Mouse (Mus musculus) neural tube, embryonic 15.5 days (tissue): ENCODE results near the gene Stag1. TPM values are rescaled to one million over a fixed set of nuclear protein-coding genes. Genes with fewer than 3 reads are reported as not detected.

ENCODE experiments used
- ATAC-seq: fragments of 200-750 bp; cut with Nextera tagmentation; 2 replicates; pipeline ENCODE4 v1.8.0; 2017; ENCODE audit warnings: mild to moderate bottlenecking, moderate TSS enrichment, moderate library complexity; ENCODE audit not compliant: low FRiP score
- H3K27ac ChIP-seq: fragments of 300-500 bp; sonication (generic); replicated peaks from 2 replicates; pipeline ENCODE4 v1.5.1; 2015; ENCODE audit warnings: mild to moderate bottlenecking, inconsistent platforms
- H3K27me3 ChIP-seq: fragments of 300-500 bp; sonication (generic); replicated peaks from 2 replicates; pipeline ENCODE4 v1.6.1; 2015; ENCODE audit warnings: inconsistent platforms
- H3K36me3 ChIP-seq: fragments of 300-500 bp; sonication (generic); 2 replicates; pipeline ENCODE4 v1.6.1; 2015; ENCODE audit warnings: inconsistent platforms
- H3K4me1 ChIP-seq: fragments of 300-500 bp; sonication (generic); 2 replicates; pipeline ENCODE4 v1.6.1; 2015; ENCODE audit warnings: inconsistent platforms
- H3K4me2 ChIP-seq: fragments of 300-500 bp; sonication (generic); 2 replicates; pipeline ENCODE4 v1.6.1; 2015; ENCODE audit warnings: inconsistent platforms, mild to moderate bottlenecking, moderate library complexity
- H3K4me3 ChIP-seq: fragments of 300-500 bp; sonication (generic); replicated peaks from 2 replicates; pipeline ENCODE4 v1.5.1; 2015; ENCODE audit warnings: mild to moderate bottlenecking, inconsistent platforms
- H3K9ac ChIP-seq: fragments of 300-500 bp; sonication (generic); replicated peaks from 2 replicates; pipeline ENCODE4 v1.6.1; 2015; ENCODE audit warnings: mild to moderate bottlenecking, inconsistent platforms
- H3K9me3 ChIP-seq: fragments of 300-500 bp; sonication (generic); replicated peaks from 2 replicates; pipeline ENCODE4 v1.6.1; 2016; ENCODE audit warnings: inconsistent platforms
- WGBS: fragments of 180-500 bp; shearing (Covaris S2); methylation state at CpG from one replicate; pipeline ENCODE4 v1.1.7; 2015; ENCODE audit warnings: mixed read lengths; 5-methylcytosine and 5-hydroxymethylcytosine counted together
- polyA plus RNA-seq: library from polyadenylated mRNA; unstranded; fragments of >200 nt; fragmentation: Nextera tagmentation; extraction: Ambion mirVana; gene quantifications from 2 replicates; pipeline ENCODE4 v1.2.1, GENCODE M21; 2015

Stag1 gene
- polyA plus RNA-seq, 1 experiment from 2014 or later: 26.4 TPM

DNA sequence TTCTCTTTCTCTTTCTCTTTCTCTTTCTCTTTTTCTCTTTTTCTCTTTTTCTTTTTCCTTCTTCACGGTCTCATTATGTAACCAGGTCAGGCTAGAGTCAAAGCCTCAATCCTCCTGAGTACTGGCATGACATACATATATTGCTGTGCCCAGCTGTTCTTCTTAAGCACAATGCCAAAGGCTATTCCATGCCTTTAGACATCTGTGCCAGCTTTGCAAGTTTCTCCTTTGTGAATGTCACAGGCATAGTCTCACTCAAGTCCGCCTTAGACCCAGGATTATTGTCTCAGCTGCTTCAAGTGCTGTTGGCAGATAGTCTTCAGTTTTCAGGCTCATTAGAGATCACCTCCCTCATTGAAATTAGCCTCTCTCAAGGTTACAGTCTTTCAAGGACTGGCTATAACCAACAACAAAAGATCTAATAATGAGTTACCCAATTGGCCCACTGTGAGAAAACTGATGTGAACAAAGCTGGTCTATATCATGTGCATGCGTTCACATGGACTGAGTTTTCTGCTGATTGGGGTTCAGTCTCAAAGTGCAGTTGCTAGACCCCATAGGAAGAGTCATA is 16.0 kb downstream of the Stag1 start:
- no peaks in the 10 kb centered on the region for H3K36me3 ChIP-seq
- H3K9ac ChIP-seq: no peak overlapping the region
- H3K27me3 ChIP-seq: no peaks in the 10 kb centered on the region
- H3K4me2 ChIP-seq: no peak overlapping the region
- WGBS: 62% methylated on average over 3 of the region's 3 CpGs
- H3K4me1 ChIP-seq: no peaks in the 10 kb centered on the region
- no peak for ATAC-seq
- H3K27ac ChIP-seq: no peak overlapping the region
- H3K9me3 ChIP-seq: no peaks in the 10 kb centered on the region
- H3K4me3 ChIP-seq: no peak overlapping the region

GRCm38 (mm10) chr9:100616947-100617346 is 19.3 kb downstream of the Stag1 start:
- H3K27me3 ChIP-seq: no peaks in the 10 kb centered on the region
- no peak overlapping the region for H3K27ac ChIP-seq
- H3K9ac ChIP-seq: no peak overlapping the region
- no peaks in the 10 kb centered on the region for H3K36me3 ChIP-seq
- WGBS: 42% methylated on average over 11 of the region's 11 CpGs
- no peaks in the 10 kb centered on the region for H3K4me1 ChIP-seq
- H3K4me2 ChIP-seq: no peak overlapping the region
- H3K9me3 ChIP-seq: no peaks in the 10 kb centered on the region
- no peak for ATAC-seq
- no peak overlapping the region for H3K4me3 ChIP-seq

DNA sequence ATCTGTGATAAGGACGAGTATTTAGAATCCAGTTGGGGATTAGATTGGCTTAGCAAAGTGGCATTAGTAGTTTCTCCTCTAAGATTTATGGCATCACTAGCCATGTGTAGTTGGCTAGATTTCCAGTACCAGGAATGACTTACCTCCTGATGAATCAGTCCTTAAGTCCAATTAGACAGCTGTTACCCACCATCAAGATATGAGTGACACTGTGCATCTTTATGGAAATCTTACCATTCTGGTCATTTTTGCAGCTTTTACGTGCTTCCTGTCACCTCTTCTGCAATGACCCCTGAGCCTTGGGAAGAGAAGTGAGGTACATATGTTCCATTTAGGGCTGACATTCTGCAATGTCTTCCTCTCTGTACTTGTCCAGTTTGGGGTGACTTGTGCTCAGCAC is 28.7 kb downstream of the Stag1 start:
- Histone ChIP-seq H3K36me3 (no peaks in the 10 kb centered on the region), H3K4me3 (no peak overlapping the region), H3K9me3 (no peaks in the 10 kb centered on the region), H3K4me2 (no peak overlapping the region), H3K27ac (no peak overlapping the region), H3K27me3 (no peaks in the 10 kb centered on the region), H3K9ac (no peak overlapping the region), H3K4me1 (no peaks in the 10 kb centered on the region)
- 87% methylated on average over 2 of the region's 2 CpGs for WGBS
- no peak for ATAC-seq

DNA sequence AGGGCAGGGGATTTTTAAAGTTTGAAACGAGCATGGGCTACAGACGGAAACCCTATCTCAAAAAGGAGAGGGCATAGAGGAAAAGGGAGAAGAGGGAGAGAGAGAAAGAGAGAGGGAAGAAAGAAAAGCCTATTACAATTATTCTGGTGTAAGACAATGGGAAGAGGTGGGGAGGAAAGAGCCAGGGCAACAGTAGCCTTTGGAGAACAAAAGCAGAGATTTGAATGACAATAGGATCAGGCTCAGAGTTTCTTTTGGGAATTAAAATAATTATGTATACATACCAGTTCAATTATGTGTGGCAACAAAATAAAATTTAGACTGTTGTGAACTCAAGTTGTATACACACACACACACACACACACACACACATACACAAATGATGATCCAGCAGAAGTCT is 43.2 kb downstream of the Stag1 start:
- H3K9ac ChIP-seq: no peak overlapping the region
- no peaks in the 10 kb centered on the region for H3K36me3 ChIP-seq
- H3K27me3 ChIP-seq: no peaks in the 10 kb centered on the region
- no peak overlapping the region for H3K4me2 ChIP-seq
- H3K9me3 ChIP-seq: no peaks in the 10 kb centered on the region
- no peak overlapping the region; the same call in 1 of the 2 replicates for H3K27ac ChIP-seq
- H3K4me3 ChIP-seq: no peak overlapping the region
- 56% methylated on average over 2 of the region's 2 CpGs for WGBS
- ATAC-seq: no peak
- H3K4me1 ChIP-seq: peaks cover 27% of the 10 kb centered on the region

GRCm38 (mm10) chr9:100641391-100642085 is 43.9 kb downstream of the Stag1 start:
- Histone ChIP-seq H3K9ac (peak overlapping the region; percentile 60), H3K4me1 (peaks cover 27% of the 10 kb centered on the region), H3K4me3 (peak overlapping the region; percentile 73), H3K36me3 (no peaks in the 10 kb centered on the region), H3K9me3 (no peaks in the 10 kb centered on the region), H3K27ac (peak overlapping the region; percentile 99), H3K27me3 (no peaks in the 10 kb centered on the region), H3K4me2 (peak overlapping the region; percentile 68)
- 43% methylated on average over 6 of the region's 6 CpGs for WGBS
- ATAC-seq: no peak

- Histone ChIP-seq H3K9ac (peak overlapping the region; percentile 60), H3K27ac (peak overlapping the region; percentile 99), H3K4me1 (peaks cover 27% of the 10 kb centered on the region), H3K4me3 (peak overlapping the region; percentile 73), H3K4me2 (peak overlapping the region; percentile 68), H3K9me3 (no peaks in the 10 kb centered on the region), H3K27me3 (no peaks in the 10 kb centered on the region), H3K36me3 (no peaks in the 10 kb centered on the region)
- ATAC-seq: no peak
- WGBS: under 1% methylated on average over 16 of the region's 16 CpGs
Observed at GRCm38 (mm10) chr9:100642186-100642839, 44.7 kb downstream of the Stag1 start.

DNA sequence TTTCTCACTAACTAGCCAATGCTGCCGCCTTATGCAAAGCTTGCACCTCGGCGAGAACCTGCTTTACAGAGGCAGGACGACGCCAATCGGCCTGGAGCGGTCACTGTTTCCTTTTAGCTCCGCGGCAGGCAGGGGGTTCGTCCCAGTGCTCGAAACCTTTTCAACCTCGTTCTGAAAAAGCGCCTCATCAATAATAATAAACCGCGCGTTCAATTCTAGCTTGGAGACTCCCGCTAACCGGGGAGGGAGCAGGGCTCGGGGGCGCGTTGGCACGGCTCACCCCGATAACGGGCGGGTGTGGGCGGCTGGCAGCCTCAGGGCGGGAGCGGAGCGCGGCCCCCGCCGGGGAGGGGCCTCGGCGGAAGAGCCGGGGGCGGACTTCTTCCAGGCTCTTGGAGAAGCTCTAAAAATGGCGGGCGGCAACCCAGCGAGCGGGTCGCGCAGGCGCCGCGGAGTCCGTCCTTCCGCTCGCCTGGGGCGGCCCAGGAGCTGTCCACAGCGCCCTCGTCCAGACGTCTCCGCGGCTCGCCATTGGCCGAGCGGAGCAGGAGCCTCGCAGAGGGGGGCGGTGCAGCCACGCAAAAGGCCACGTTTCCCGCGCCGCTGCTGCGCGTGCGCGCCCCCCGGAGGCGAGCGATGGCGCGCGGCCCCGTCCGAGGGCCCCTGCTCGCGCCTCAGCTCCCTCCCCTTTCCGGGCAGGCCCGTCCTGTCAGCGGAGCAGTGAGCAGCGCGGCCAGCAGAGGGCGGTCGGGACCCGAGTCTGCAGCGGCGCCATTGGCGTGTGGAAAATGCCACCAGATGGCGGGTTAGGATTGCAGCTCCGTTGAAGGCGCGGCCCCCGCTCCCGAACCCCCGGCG is 45.5 kb downstream of the Stag1 start:
- peak overlapping the region; percentile 73 for H3K4me3 ChIP-seq
- H3K27me3 ChIP-seq: no peaks in the 10 kb centered on the region
- H3K36me3 ChIP-seq: no peaks in the 10 kb centered on the region
- WGBS: under 1% methylated on average over 93 of the region's 97 CpGs
- peak overlapping the region; percentile 92 for H3K9ac ChIP-seq
- peak overlapping the region; percentile 99 for H3K27ac ChIP-seq
- H3K9me3 ChIP-seq: no peaks in the 10 kb centered on the region
- peak overlapping the region; percentile 68 for H3K4me2 ChIP-seq
- ATAC-seq: peak; percentile 97
- H3K4me1 ChIP-seq: peaks cover 27% of the 10 kb centered on the region

DNA sequence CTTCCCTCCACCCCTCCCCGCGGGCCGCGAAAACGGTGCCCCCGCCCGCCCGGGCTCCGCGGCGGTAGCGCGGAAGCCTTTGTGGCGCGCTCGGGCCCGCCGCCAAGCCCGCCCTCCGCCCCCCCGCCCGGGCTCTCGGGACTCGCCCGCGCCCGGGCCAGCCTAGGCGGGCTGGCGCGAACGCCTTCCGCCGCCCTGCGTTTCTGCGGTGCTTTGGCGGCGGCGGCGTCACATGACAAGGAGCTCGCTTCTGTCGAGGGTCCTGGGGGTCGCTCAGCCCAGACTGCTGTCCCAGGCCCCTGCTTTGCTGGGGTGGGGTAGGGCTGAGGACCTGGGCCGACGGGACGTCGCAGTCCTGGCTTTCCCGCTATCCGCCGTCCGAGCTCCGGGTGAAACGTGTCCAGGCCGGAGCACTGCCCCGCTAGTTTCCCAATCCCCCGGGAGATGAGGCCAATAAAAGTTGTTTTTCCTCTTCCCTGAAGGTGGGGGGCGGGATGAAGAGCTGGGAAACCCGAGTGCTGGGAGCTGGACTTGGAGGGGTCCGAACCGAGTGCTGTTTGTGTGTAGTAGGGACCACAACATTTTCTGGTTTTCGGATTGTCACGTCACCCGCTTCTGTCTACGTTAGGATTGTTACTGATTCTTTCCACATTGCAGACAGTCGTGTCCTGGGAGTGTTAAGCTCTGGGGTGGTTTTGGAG is 46.6 kb downstream of the Stag1 start:
- peaks cover 27% of the 10 kb centered on the region for H3K4me1 ChIP-seq
- peak overlapping the region; percentile 99 for H3K27ac ChIP-seq
- H3K9me3 ChIP-seq: no peaks in the 10 kb centered on the region
- peak overlapping the region; percentile 60 for H3K4me2 ChIP-seq
- ATAC-seq: peak; percentile 12
- peak overlapping the region; percentile 73 for H3K4me3 ChIP-seq
- no peaks in the 10 kb centered on the region for H3K36me3 ChIP-seq
- under 1% methylated on average over 43 of the region's 64 CpGs for WGBS
- H3K27me3 ChIP-seq: no peaks in the 10 kb centered on the region
- peak overlapping the region; percentile 92 for H3K9ac ChIP-seq

DNA sequence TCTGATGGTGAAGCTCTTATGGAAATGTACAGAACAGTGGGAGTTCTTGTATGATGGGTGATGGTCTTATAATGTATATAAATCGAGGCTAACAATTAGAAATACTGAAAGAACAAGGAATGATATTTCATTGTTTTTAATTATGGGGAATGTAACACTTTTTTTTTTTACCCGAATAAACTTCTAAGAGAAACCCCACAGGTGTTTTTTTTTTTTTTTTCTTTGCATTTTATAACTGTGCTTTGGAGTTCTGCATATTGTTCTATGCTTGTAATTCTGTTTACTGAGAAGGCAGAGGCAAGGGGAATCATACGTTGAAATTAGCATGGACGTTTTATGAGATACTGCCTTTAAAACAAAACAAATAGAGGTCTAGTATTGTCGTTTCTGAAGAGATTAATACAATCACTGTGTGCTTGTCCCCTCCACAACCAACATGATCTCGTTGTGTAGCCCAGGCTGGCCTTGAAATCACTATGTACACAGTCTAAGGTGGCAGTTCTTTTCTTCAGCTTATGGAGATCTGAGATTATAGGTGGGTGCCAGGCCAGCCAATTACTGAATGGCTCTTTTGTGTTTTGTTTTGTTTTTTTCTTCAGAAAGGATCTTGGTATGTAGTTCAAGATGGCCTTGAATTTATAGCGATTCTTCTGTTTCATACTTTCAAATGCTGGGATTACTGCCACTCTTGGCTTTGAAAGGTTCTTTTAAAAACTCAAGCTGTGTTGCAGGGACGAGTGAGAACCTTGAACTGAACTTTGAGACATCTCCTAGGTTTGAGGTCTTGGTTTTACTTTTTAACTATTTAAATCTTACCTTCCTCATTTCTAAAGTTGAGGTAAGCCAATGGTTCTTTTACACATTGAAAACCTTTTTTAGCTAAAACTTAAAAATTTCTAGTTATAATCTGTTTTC is 47.7 kb downstream of the Stag1 start:
- ATAC-seq: no peak
- H3K9ac ChIP-seq: no peak overlapping the region

DNA sequence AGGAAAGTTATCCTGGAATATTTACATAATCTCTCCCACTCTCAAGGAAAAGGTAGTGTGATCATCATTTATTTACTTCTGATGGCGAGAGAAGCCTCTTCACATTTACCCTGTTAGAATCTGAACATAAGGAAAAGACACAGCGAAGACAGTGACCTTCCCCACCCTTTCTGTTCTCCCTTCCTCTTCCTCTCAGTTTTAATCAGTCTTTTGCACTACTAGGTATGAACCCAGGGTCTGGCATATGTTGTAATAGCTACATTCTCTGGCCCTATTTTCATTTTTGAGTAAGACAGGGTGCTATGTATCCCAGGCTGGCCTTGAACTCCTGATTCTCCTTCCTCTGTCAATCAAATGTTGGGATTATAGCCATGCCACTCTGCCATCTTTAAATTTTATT is 48.7 kb downstream of the Stag1 start:
- Histone ChIP-seq H3K36me3 (no peaks in the 10 kb centered on the region), H3K4me1 (peaks cover 15% of the 10 kb centered on the region), H3K4me3 (no peak overlapping the region), H3K9ac (no peak overlapping the region), H3K27me3 (no peaks in the 10 kb centered on the region), H3K27ac (no peak overlapping the region), H3K9me3 (no peaks in the 10 kb centered on the region), H3K4me2 (no peak overlapping the region)
- ATAC-seq: no peak
- WGBS: 87% methylated on average over 2 of the region's 2 CpGs

More for the DNA sequence above, 47.7 kb downstream of the Stag1 start:
- Histone ChIP-seq H3K4me3 (peak overlapping the region; percentile 73), H3K9me3 (no peaks in the 10 kb centered on the region), H3K27me3 (no peaks in the 10 kb centered on the region), H3K36me3 (no peaks in the 10 kb centered on the region), H3K4me2 (peak overlapping the region; percentile 60), H3K27ac (peak overlapping the region; percentile 9; the same call in 1 of the 2 replicates), H3K4me1 (peaks cover 24% of the 10 kb centered on the region)
- WGBS: 30% methylated on average over 8 of the region's 8 CpGs
